Mouse (Mus musculus) kidney, embryonic 14.5 days (tissue): ENCODE measurements around the gene Gpc5. TPM values are rescaled to one million over a fixed set of nuclear protein-coding genes. Genes with fewer than 3 reads are reported as not detected.

Source experiments
- ATAC-seq: fragments of 200-750 bp; cut with Nextera tagmentation; 2 replicates; pipeline ENCODE4 v1.8.0; 2017; ENCODE audit warnings: moderate number of reproducible peaks, mild to moderate bottlenecking, moderate TSS enrichment, moderate library complexity; ENCODE audit not compliant: low FRiP score, low TSS enrichment
- H3K27ac ChIP-seq: fragments of 300-500 bp; sonication (generic); 2 replicates; pipeline ENCODE4 v1.5.1; 2014; ENCODE audit warnings: low read depth, mild to moderate bottlenecking, low read length, moderate library complexity, mixed read lengths
- H3K27me3 ChIP-seq: fragments of 300-500 bp; sonication (generic); 2 replicates; pipeline ENCODE4 v1.6.1; 2014; ENCODE audit warnings: mild to moderate bottlenecking, low read length; ENCODE audit not compliant: control insufficient read depth, insufficient read depth
- H3K36me3 ChIP-seq: fragments of 300-500 bp; sonication (generic); 2 replicates; pipeline ENCODE4 v1.6.1; 2014; ENCODE audit warnings: low read length, mixed read lengths; ENCODE audit not compliant: control insufficient read depth, insufficient read depth
- H3K4me1 ChIP-seq: fragments of 300-500 bp; sonication (generic); 2 replicates; pipeline ENCODE4 v1.6.1; 2014; ENCODE audit warnings: low read length, mixed read lengths; ENCODE audit not compliant: control insufficient read depth, insufficient read depth
- H3K4me2 ChIP-seq: fragments of 300-500 bp; sonication (generic); replicated peaks from 2 replicates; pipeline ENCODE4 v1.6.1; 2014; ENCODE audit warnings: low read depth, mild to moderate bottlenecking, low read length
- H3K4me3 ChIP-seq: fragments of 300-500 bp; sonication (generic); 2 replicates; pipeline ENCODE4 v1.5.1; 2014; ENCODE audit warnings: mild to moderate bottlenecking, low read length
- H3K9ac ChIP-seq: fragments of 300-500 bp; sonication (generic); 2 replicates; pipeline ENCODE4 v1.6.1; 2014; ENCODE audit warnings: low read depth, mild to moderate bottlenecking, low read length, moderate library complexity
- H3K9me3 ChIP-seq: fragments of 300-500 bp; sonication (generic); 2 replicates; pipeline ENCODE4 v1.6.1; 2016; ENCODE audit warnings: low read length; ENCODE audit not compliant: control insufficient read depth
- WGBS: fragments of 180-500 bp; shearing (Covaris S2); extraction: QIAGEN DNeasy Blood & Tissue Kit; methylation state at CpG from one replicate; pipeline ENCODE4 v1.1.7; 2014; 5-methylcytosine and 5-hydroxymethylcytosine counted together
- polyA plus RNA-seq: library from polyadenylated mRNA; unstranded; fragments of >200 nt; fragmentation: Nextera tagmentation; extraction: Ambion mirVana; gene quantifications from 2 replicates; pipeline ENCODE4 v1.2.1, GENCODE M21; 2014

The Gpc5 gene
- polyA plus RNA-seq, 1 experiment from 2014 or later, result 7.6 TPM

GRCm38 (mm10) chr14:115760241-115760640 lies 668.2 kb downstream of the Gpc5 start:
- WGBS, result 18% methylated on average over 5 of the region's 5 CpGs
- ATAC-seq, result no peak
- H3K4me1 ChIP-seq, result no peaks in the 10 kb centered on the region

GRCm38 (mm10) chr14:115779382-115780177 lies 687.6 kb downstream of the Gpc5 start:
- no peak overlapping the region for H3K4me2 ChIP-seq
- H3K4me1 ChIP-seq, result no peaks in the 10 kb centered on the region
- whole genome bisulfite sequencing, result 63% methylated on average over 7 of the region's 7 CpGs
- no peaks in the 10 kb centered on the region for H3K36me3 ChIP-seq
- no peak overlapping the region for H3K9ac ChIP-seq
- no peak overlapping the region for H3K4me3 ChIP-seq
- ATAC-seq, result no peak
- no peaks in the 10 kb centered on the region for H3K27me3 ChIP-seq
- no peaks in the 10 kb centered on the region for H3K9me3 ChIP-seq
- no peak overlapping the region for H3K27ac ChIP-seq

More at GRCm38 (mm10) chr14:115760241-115760640, 668.2 kb downstream of the Gpc5 start:
- Histone ChIP-seq H3K27me3 (no peaks in the 10 kb centered on the region), H3K4me3 (no peak overlapping the region), H3K36me3 (no peaks in the 10 kb centered on the region), H3K27ac (no peak overlapping the region), H3K4me2 (no peak overlapping the region), H3K9ac (no peak overlapping the region), H3K9me3 (no peaks in the 10 kb centered on the region)

GRCm38 (mm10) chr14:115804751-115805150 lies 712.7 kb downstream of the Gpc5 start:
- Histone ChIP-seq H3K9ac (no peak overlapping the region), H3K36me3 (no peaks in the 10 kb centered on the region), H3K27ac (no peak overlapping the region), H3K4me3 (no peak overlapping the region), H3K4me2 (no peak overlapping the region), H3K9me3 (no peaks in the 10 kb centered on the region), H3K27me3 (no peaks in the 10 kb centered on the region), H3K4me1 (no peaks in the 10 kb centered on the region)
- 23% methylated on average over 2 of the region's 2 CpGs for WGBS
- ATAC-seq, result no peak

GRCm38 (mm10) chr14:115819021-115819420 lies 727.0 kb downstream of the Gpc5 start:
- Histone ChIP-seq H3K9me3 (no peaks in the 10 kb centered on the region), H3K36me3 (no peaks in the 10 kb centered on the region), H3K9ac (no peak overlapping the region), H3K27ac (no peak overlapping the region), H3K27me3 (no peaks in the 10 kb centered on the region), H3K4me2 (no peak overlapping the region), H3K4me1 (no peaks in the 10 kb centered on the region), H3K4me3 (no peak overlapping the region)
- no peak for ATAC-seq
- 4% methylated on average over 1 of the region's 1 CpGs for WGBS

GRCm38 (mm10) chr14:115821657-115822056 lies 729.6 kb downstream of the Gpc5 start:
- Histone ChIP-seq H3K27ac (no peak overlapping the region), H3K27me3 (no peaks in the 10 kb centered on the region), H3K4me1 (no peaks in the 10 kb centered on the region), H3K4me3 (no peak overlapping the region), H3K4me2 (no peak overlapping the region), H3K9me3 (no peaks in the 10 kb centered on the region), H3K9ac (no peak overlapping the region), H3K36me3 (no peaks in the 10 kb centered on the region)
- ATAC-seq, result no peak
- WGBS, result 85% methylated on average over 7 of the region's 7 CpGs

GRCm38 (mm10) chr14:115830485-115830884 lies 738.5 kb downstream of the Gpc5 start:
- Histone ChIP-seq H3K27me3 (no peaks in the 10 kb centered on the region), H3K36me3 (no peaks in the 10 kb centered on the region), H3K4me3 (no peak overlapping the region), H3K27ac (no peak overlapping the region), H3K9me3 (no peaks in the 10 kb centered on the region), H3K4me2 (no peak overlapping the region), H3K9ac (no peak overlapping the region), H3K4me1 (no peaks in the 10 kb centered on the region)
- no peak for ATAC-seq
- 70% methylated on average over 5 of the region's 5 CpGs for WGBS

GRCm38 (mm10) chr14:115831219-115831755 lies 739.3 kb downstream of the Gpc5 start:
- H3K9me3 ChIP-seq, result no peaks in the 10 kb centered on the region
- no peak for ATAC-seq
- no peaks in the 10 kb centered on the region for H3K27me3 ChIP-seq
- WGBS, result 1% methylated on average over 7 of the region's 7 CpGs
- H3K4me2 ChIP-seq, result no peak overlapping the region
- H3K36me3 ChIP-seq, result no peaks in the 10 kb centered on the region
- H3K4me3 ChIP-seq, result no peak overlapping the region
- no peaks in the 10 kb centered on the region for H3K4me1 ChIP-seq
- no peak overlapping the region for H3K9ac ChIP-seq
- H3K27ac ChIP-seq, result no peak overlapping the region

GRCm38 (mm10) chr14:115831854-115832625 lies 740.0 kb downstream of the Gpc5 start:
- Histone ChIP-seq H3K9ac (no peak overlapping the region), H3K4me3 (no peak overlapping the region), H3K36me3 (no peaks in the 10 kb centered on the region), H3K9me3 (no peaks in the 10 kb centered on the region), H3K27me3 (no peaks in the 10 kb centered on the region), H3K4me2 (no peak overlapping the region), H3K27ac (no peak overlapping the region), H3K4me1 (no peaks in the 10 kb centered on the region)
- WGBS, result 78% methylated on average over 10 of the region's 10 CpGs
- ATAC-seq, result no peak

- no peaks in the 10 kb centered on the region for H3K9me3 ChIP-seq
- no peaks in the 10 kb centered on the region for H3K27me3 ChIP-seq
- WGBS, result 78% methylated on average over 2 of the region's 2 CpGs
- ATAC-seq, result no peak
- H3K4me1 ChIP-seq, result no peaks in the 10 kb centered on the region
- no peak overlapping the region for H3K27ac ChIP-seq
- H3K4me3 ChIP-seq, result no peak overlapping the region
- H3K9ac ChIP-seq, result no peak overlapping the region
- no peaks in the 10 kb centered on the region for H3K36me3 ChIP-seq
- no peak overlapping the region for H3K4me2 ChIP-seq
Observed at GRCm38 (mm10) chr14:115843783-115844182, 751.8 kb downstream of the Gpc5 start.
